Mouse (Mus musculus): ENCODE measurements around the gene Tcf19. TPM values are rescaled to one million over a fixed set of nuclear protein-coding genes. Genes with fewer than 3 reads are reported as not detected.
"Not testable (repeated sequence)": the region's sequence is repeated elsewhere in the genome, so short reads cannot be mapped to it uniquely, and the experiment has no call there.

Tcf19 gene
- polyA plus RNA-seq, 1 experiment, result 16.3 TPM

DNA sequence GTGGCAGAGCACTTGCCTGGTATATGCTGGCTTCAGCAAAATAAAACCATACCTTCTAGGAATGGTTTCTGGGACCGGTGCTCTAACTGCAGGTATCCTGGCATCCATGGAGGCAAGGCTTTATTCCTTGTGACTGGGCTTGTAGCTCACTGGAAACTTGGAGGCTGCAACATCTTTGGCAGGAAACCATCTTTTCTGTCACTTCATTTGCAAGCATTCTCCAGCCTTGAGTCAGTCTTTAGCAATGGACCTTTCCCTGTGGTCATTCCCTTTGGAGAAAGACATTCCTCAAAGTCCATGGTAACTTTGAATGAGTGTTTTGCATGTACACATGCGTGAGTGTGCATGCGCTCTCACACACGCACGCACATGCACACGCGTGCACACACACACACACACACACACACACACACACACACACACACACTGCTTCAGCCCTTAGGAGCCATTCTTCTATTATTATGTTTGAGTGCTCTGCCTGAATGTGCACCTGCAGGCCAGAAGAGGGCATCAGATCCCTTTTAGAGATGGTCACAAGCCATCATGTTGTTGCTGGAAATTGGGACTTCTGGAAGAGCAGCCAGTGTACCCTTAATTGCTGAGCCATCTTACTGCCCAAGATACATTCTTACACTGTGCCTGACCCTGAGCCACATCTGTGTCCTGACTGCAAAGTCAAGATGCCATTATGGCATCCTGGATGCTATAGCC, 3.6 kb downstream of the Tcf19 start:
- no peak for TF ChIP-seq GATA1 (IDR thresholded peaks at IDR 0.05; ENCODE audit: borderline replicate concordance, low read length)
- no peak for TF ChIP-seq FLI1 (IDR thresholded peaks at IDR 0.05; ENCODE audit: low read length)
- Histone ChIP-seq H3K4me1 (peaks cover 32% of the 10 kb centered on the region), H3K9me3 (no peaks in the 10 kb centered on the region)

DNA sequence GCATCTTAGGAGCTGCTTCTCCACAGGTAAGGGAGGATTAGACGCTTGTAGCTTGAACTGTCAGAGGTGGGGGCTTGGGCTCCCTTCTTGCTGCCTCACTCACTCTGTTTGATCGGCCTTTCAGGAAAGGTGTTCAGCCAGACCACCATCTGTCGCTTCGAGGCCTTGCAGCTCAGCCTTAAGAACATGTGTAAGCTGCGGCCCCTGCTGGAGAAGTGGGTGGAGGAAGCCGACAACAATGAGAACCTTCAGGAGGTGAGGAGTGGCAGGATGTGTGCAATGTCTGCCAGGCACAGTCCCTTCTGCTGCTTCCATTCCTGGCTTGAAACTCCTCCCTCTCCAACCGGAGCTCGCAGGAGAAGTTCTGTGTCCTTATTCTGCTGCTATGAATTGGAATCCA, 7.3 kb downstream of the Tcf19 start:
- H3K4me3 ChIP-seq (replicated peaks), result no peak overlapping the region
- TF ChIP-seq GATA1 (IDR thresholded peaks at IDR 0.05; ENCODE audit: borderline replicate concordance, low read length) (no peak), FLI1 (IDR thresholded peaks at IDR 0.05; ENCODE audit: low read length) (no peak)
- no peaks in the 10 kb centered on the region for H3K9me3 ChIP-seq
- H3K27me3 ChIP-seq (replicated peaks), result peaks cover 53% of the 10 kb centered on the region
- H3K36me3 ChIP-seq (replicated peaks; ENCODE audit: low read length), result peaks cover 8% of the 10 kb centered on the region
- peaks cover 15% of the 10 kb centered on the region for H3K4me1 ChIP-seq

More for the DNA sequence above, 3.6 kb downstream of the Tcf19 start:
- no peak overlapping the region for H3K4me3 ChIP-seq (replicated peaks)
- H3K27me3 ChIP-seq (replicated peaks), result peaks cover 21% of the 10 kb centered on the region
- H3K36me3 ChIP-seq (replicated peaks; ENCODE audit: low read length), result peaks cover 8% of the 10 kb centered on the region

DNA sequence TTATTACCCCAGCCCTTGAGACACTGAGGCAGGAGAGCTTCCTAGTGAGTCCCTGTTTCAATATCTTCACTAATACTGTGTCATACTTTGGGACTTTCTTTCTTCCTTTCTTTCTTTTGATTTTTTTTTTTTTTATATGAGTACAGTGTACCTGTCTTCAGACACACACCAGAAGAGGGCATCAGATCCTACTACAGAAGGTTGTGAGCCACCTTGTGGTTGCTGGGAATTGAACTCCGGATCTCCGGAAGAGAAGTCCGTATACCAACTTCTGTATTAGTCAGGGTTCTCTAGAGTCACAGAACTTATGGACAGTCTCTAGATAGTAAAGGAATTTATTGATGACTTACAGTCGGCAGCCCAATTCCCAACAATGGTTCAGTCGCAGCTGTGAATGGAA, 8.3 kb downstream of the Tcf19 start:
- not testable (repeated sequence) for H3K36me3 ChIP-seq (replicated peaks; ENCODE audit: low read length); H3K4me3 ChIP-seq (replicated peaks); H3K9me3 ChIP-seq
- Histone ChIP-seq H3K4me1 (peaks cover 13% of the 10 kb centered on the region), H3K27me3 (replicated peaks) (peaks cover 63% of the 10 kb centered on the region)

DNA sequence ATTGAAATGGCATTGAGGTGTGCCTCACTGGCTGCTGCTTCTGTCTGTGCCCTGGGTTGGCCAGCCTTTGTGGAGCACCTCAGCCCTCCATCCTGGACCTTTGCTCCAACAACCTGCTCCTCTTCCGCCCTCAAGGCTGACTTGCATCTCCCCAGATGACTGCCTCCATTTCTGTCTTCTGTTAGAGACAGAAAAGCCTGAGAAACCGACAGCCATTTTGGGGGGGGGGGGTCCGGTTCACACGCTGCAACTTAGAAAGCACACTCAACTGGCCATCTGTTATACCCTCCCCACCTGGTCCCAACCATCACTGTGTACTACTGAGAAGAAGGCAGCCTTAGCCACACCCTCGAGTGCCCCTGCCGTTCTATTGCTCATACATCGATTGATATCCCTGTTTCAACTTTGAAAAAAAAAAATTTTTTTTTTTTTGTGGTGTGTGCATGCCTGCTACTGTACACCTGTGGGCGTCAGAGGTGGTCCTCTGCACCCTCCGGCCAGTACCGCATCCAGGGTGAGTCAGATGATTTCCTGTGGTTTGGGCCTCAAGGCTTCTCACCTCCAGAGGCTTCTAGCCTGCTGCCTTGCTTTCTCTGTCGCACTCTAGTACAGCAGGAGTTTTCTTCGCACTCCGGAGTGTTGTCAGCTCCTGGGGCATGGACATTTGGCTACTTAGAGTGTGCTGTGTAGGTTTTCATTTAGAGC, 8.9 kb downstream of the Tcf19 start:
- H3K36me3 ChIP-seq (replicated peaks; ENCODE audit: low read length), result peaks cover 5% of the 10 kb centered on the region
- no peaks in the 10 kb centered on the region for H3K9me3 ChIP-seq
- TF ChIP-seq FLI1 (IDR thresholded peaks at IDR 0.05; ENCODE audit: low read length) (no peak), GATA1 (IDR thresholded peaks at IDR 0.05; ENCODE audit: borderline replicate concordance, low read length) (no peak)
- peaks cover 66% of the 10 kb centered on the region for H3K27me3 ChIP-seq (replicated peaks)
- H3K4me1 ChIP-seq, result peaks cover 13% of the 10 kb centered on the region
- no peak overlapping the region for H3K4me3 ChIP-seq (replicated peaks)

DNA sequence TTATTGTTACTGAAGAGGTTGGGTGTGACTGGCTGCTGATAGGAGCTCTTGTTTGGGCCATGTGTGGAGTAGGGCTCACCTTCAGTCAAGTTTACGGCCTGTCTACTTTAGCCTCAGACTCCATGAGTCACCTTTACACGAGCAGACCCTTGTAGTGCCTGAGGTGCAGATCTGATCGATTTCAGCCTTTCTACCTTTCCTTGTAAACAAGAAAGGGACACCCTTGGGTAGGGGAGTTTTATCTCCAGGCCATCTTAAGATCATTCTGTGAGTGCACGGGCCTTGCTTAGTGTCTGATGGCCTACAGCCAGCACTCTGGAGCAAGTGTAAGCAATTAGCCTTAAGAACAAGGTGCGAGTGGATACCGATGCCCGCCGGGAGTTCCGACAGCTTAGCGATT, 9.7 kb downstream of the Tcf19 start:
- Histone ChIP-seq H3K4me3 (replicated peaks) (no peak overlapping the region), H3K4me1 (peaks cover 13% of the 10 kb centered on the region), H3K27me3 (replicated peaks) (peaks cover 72% of the 10 kb centered on the region), H3K9me3 (no peaks in the 10 kb centered on the region), H3K36me3 (replicated peaks; ENCODE audit: low read length) (no peaks in the 10 kb centered on the region)
- TF ChIP-seq GATA1 (IDR thresholded peaks at IDR 0.05; ENCODE audit: borderline replicate concordance, low read length) (no peak), FLI1 (IDR thresholded peaks at IDR 0.05; ENCODE audit: low read length) (no peak)

DNA sequence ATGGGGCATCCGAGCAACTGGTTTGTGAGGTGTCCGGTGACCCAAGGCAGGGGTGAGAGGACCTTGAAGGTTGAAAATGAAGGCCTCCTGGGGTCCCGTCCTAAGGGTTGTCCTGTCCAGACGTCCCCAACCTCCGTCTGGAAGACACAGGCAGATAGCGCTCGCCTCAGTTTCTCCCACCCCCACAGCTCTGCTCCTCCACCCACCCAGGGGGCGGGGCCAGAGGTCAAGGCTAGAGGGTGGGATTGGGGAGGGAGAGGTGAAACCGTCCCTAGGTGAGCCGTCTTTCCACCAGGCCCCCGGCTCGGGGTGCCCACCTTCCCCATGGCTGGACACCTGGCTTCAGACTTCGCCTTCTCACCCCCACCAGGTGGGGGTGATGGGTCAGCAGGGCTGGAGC, 10.8 kb downstream of the Tcf19 start, which contains the start of gene Pou5f1:
Gene Pou5f1 (plus strand): TSS at position 243 of the 400 bp plus-strand sequence.
- H3K27me3 ChIP-seq (replicated peaks), result peaks cover 78% of the 10 kb centered on the region

DNA sequence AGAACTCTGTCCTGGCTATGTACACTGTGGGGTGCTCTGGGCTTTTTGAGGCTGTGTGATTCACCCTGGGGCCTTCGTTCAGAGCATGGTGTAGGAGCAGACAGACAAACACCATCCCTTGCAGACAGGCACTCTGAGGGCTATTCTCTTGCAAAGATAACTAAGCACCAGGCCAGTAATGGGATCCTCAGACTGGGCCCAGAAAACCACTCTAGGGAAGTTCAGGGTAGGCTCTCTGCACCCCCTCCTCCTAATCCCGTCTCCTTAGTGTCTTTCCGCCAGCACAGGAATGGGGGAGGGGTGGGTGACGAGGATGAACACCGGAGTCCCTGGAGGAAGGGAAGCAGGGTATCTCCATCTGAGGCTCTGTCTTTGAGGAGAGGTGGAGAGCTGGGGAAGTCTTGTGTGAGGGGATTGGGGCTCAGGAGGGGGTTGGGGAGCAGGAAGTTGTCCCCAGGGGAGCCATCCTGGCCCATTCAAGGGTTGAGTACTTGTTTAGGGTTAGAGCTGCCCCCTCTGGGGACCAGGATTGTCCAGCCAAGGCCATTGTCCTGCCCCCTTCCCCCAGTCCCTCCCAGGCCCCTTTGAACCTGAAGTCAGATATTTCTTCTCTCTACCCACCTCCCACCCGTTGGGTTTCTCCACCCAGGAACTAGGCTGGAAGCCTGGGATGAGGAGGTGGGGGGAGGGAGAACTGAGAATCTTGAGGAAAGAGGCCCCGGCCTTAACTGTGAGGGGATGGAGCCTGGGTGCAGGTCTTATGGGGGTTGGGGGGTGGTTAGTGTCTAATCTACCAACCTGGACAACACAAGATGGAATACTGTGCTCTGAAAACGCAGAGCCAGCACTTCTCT, 11.8 kb downstream of the Tcf19 start:
- Histone ChIP-seq H3K36me3 (replicated peaks; ENCODE audit: low read length) (no peaks in the 10 kb centered on the region), H3K4me1 (peaks cover 13% of the 10 kb centered on the region), H3K4me3 (replicated peaks) (no peak overlapping the region), H3K9me3 (no peaks in the 10 kb centered on the region), H3K27me3 (replicated peaks) (peaks cover 81% of the 10 kb centered on the region)
- no peak for TF ChIP-seq GATA1 (IDR thresholded peaks at IDR 0.05; ENCODE audit: borderline replicate concordance, low read length)
- no peak for TF ChIP-seq FLI1 (IDR thresholded peaks at IDR 0.05; ENCODE audit: low read length)

More for the DNA sequence above, 10.8 kb downstream of the Tcf19 start, which contains the start of gene Pou5f1:
- Histone ChIP-seq H3K9me3 (no peaks in the 10 kb centered on the region), H3K4me3 (replicated peaks) (no peak within 1 kb of the TSS), H3K36me3 (replicated peaks; ENCODE audit: low read length) (no peaks in the 10 kb centered on the region), H3K4me1 (peaks cover 13% of the 10 kb centered on the region)
- no peak for TF ChIP-seq FLI1 (IDR thresholded peaks at IDR 0.05; ENCODE audit: low read length)
- no peak for TF ChIP-seq GATA1 (IDR thresholded peaks at IDR 0.05; ENCODE audit: borderline replicate concordance, low read length)

DNA sequence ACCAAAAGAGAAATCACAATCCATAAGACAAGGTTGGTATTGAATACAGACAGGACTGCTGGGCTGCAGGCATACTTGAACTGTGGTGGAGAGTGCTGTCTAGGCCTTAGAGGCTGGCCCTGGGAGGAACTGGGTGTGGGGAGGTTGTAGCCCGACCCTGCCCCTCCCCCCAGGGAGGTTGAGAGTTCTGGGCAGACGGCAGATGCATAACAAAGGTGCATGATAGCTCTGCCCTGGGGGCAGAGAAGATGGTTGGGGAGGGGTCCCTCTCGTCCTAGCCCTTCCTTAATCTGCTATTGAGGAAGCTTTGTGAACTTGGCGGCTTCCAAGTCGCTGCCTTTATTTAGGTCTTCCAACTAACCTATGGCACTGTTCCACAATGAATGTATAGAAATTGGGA, 12.8 kb downstream of the Tcf19 start:
- peaks cover 8% of the 10 kb centered on the region for H3K4me1 ChIP-seq
- peaks cover 77% of the 10 kb centered on the region for H3K27me3 ChIP-seq (replicated peaks)
- no peak overlapping the region for H3K4me3 ChIP-seq (replicated peaks)
- no peak for TF ChIP-seq GATA1 (IDR thresholded peaks at IDR 0.05; ENCODE audit: borderline replicate concordance, low read length)
- TF ChIP-seq FLI1 (IDR thresholded peaks at IDR 0.05; ENCODE audit: low read length), result no peak
- no peaks in the 10 kb centered on the region for H3K36me3 ChIP-seq (replicated peaks; ENCODE audit: low read length)
- no peaks in the 10 kb centered on the region for H3K9me3 ChIP-seq

DNA sequence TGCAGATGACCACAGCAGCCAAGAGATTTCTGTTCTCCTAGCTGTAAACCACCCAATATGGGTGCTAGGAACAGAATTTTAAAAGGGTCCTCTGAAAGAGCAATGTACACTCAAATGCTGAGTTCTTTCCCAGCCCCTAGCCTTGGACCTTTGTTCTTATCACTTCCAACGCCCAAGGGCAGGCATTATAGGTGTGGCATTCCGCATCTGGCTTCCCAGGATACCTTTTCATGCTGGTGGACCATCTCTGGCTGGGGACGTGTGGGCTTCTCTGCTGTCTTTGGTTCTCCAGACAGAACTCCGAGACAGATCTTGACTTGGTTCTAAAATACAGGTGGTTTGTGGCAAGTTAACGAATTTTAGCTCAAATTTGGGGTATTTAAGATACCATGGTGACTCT, 13.9 kb downstream of the Tcf19 start:
- Histone ChIP-seq H3K27me3 (replicated peaks) (peaks cover 71% of the 10 kb centered on the region), H3K4me1 (peaks cover 4% of the 10 kb centered on the region; the same call in 1 of the 2 replicates), H3K36me3 (replicated peaks; ENCODE audit: low read length) (no peaks in the 10 kb centered on the region), H3K4me3 (replicated peaks) (no peak overlapping the region), H3K9me3 (no peaks in the 10 kb centered on the region)
- TF ChIP-seq FLI1 (IDR thresholded peaks at IDR 0.05; ENCODE audit: low read length) (no peak), GATA1 (IDR thresholded peaks at IDR 0.05; ENCODE audit: borderline replicate concordance, low read length) (no peak)

All from megakaryocyte, embryonic 14.5 days (primary cell).